ENCODE assay signal across 9 mouse cellular contexts in genomic region chr7:74006775-74007371, GRCm38 (mm10). TPM values are rescaled to one million over a fixed set of nuclear protein-coding genes. Genes with fewer than 3 reads are reported as not detected.
DNase-seq lines count a peak whose midpoint lies in the region; ATAC-seq lines count a peak whose summit lies in the region.
"Had no signal": no experiment of that assay in that cellular context is flagged by ENCODE, and none has a peak within 500 bp of the region (broad histone marks: within the 10 kb centered on the region; RNA-seq: fewer than 3 reads in every experiment).

No protein-coding gene starts in this region.

- no peak for DNase-seq in heart, postnatal 36 days
- peak; percentile 52 for DNase-seq in embryo, embryonic 10.5 days (ENCODE audit: low spot score)
- peak; percentile 64 for DNase-seq in hindbrain, embryonic 14.5 days (ENCODE audit: low spot score)
- DNase-seq in neural tube, embryonic 10.5 days (ENCODE audit: extremely low spot score, low spot score): peak; percentile 33
- DNase-seq in thymus, postnatal 36 days: no peak
- DNase-seq in layer of hippocampus, adult 11-12 months (ENCODE audit: low spot score): no peak
- DNase-seq in thymus, postnatal 10 days (ENCODE audit: low spot score in 2 of 2): no peak

- no peak overlapping the region for H3K9ac ChIP-seq in heart, embryonic 16.5 days (ENCODE audit: low read length)
- H3K9ac ChIP-seq in hindbrain, embryonic 14.5 days: peak overlapping the region; percentile 58
- H3K9ac ChIP-seq: embryonic facial prominence, embryonic 13.5 days had no signal

- ATAC-seq in heart, embryonic 16.5 days (replicated peaks; ENCODE audit: extremely low read depth, insufficient read depth, low FRiP score): peak; percentile 58
- ATAC-seq in hindbrain, embryonic 14.5 days (ENCODE audit: low FRiP score): peak; percentile 69

- no peak overlapping the region for H3K27ac ChIP-seq in heart, embryonic 16.5 days (ENCODE audit: low read length)
- peak overlapping the region; percentile 85 for H3K27ac ChIP-seq in hindbrain, embryonic 14.5 days
- H3K27ac ChIP-seq: embryonic facial prominence, embryonic 13.5 days had no signal

- H3K36me3 ChIP-seq in heart, embryonic 16.5 days (ENCODE audit: control insufficient read depth, insufficient read depth): no peaks in the 10 kb centered on the region
- no peaks in the 10 kb centered on the region for H3K36me3 ChIP-seq in hindbrain, embryonic 14.5 days (replicated peaks; ENCODE audit: control insufficient read depth, insufficient read depth)
- H3K36me3 ChIP-seq: embryonic facial prominence, embryonic 13.5 days had no signal

- H3K4me1 ChIP-seq in heart, embryonic 16.5 days (ENCODE audit: control insufficient read depth, insufficient read depth, low read length): peaks cover under 1% of the 10 kb centered on the region; the same call in 1 of the 2 replicates
- H3K4me1 ChIP-seq in hindbrain, embryonic 14.5 days (replicated peaks; ENCODE audit: control insufficient read depth, insufficient read depth, low read length): peaks cover 76% of the 10 kb centered on the region

- no peak overlapping the region for H3K4me2 ChIP-seq in heart, embryonic 16.5 days (ENCODE audit: low read depth, low read length)
- peak overlapping the region; percentile 43 for H3K4me2 ChIP-seq in hindbrain, embryonic 14.5 days (replicated peaks)
- H3K4me2 ChIP-seq: embryonic facial prominence, embryonic 13.5 days had no signal

- H3K9me3 ChIP-seq in heart, embryonic 16.5 days (replicated peaks; ENCODE audit: control insufficient read depth, low read length): no peaks in the 10 kb centered on the region
- H3K9me3 ChIP-seq in hindbrain, embryonic 14.5 days (ENCODE audit: control insufficient read depth, low read length): no peaks in the 10 kb centered on the region
- H3K9me3 ChIP-seq: embryonic facial prominence, embryonic 13.5 days had no signal

- intact Hi-C loops in heart, postnatal 36 days (cut with DNase I): no loop called here

- H3K4me3 ChIP-seq in heart, embryonic 16.5 days (ENCODE audit: low read length): no peak overlapping the region
- H3K4me3 ChIP-seq in hindbrain, embryonic 14.5 days (replicated peaks; ENCODE audit: low read length): 0 out of 2 replicates have a peak overlapping the region, but pooled peaks have one; percentile 5
- H3K4me3 ChIP-seq: embryonic facial prominence, embryonic 13.5 days had no signal

- WGBS in heart, embryonic 16.5 days: 9% methylated on average over 9 of the region's 9 CpGs
- WGBS in hindbrain, embryonic 14.5 days: 3% methylated on average over 9 of the region's 9 CpGs

- peaks cover 23% of the 10 kb centered on the region for H3K27me3 ChIP-seq in heart, embryonic 16.5 days (ENCODE audit: control insufficient read depth, insufficient read depth, low read length)
- H3K27me3 ChIP-seq in hindbrain, embryonic 14.5 days (ENCODE audit: control insufficient read depth, insufficient read depth, low read length): no peaks in the 10 kb centered on the region
- H3K27me3 ChIP-seq: embryonic facial prominence, embryonic 13.5 days had no signal

RNA-seq across cellular contexts. Expression of gene St8sia2, which starts 6.6 kb away (rescaled TPM):
- 1.2 and 1.3 TPM in 2 replicates for polyA plus RNA-seq in heart, embryonic 16.5 days (2015; fragmentation: Nextera tagmentation; extraction: Ambion mirVana)
- under 1 TPM; 0.19 TPM for total RNA-seq in heart, postnatal 36 days (2021)
- polyA plus RNA-seq in hindbrain, embryonic 14.5 days (2014; fragmentation: Nextera tagmentation; extraction: Ambion mirVana): 104 and 111 TPM in 2 replicates

Comparison
In these comparisons a context has a peak if more than half of its experiments do, and no peak if none do; other contexts are left out.
1. DNase-seq: peak in embryo, embryonic 10.5 days (single experiment), hindbrain, embryonic 14.5 days (single experiment) and neural tube, embryonic 10.5 days (single experiment); none in heart, postnatal 36 days (0 of 2), thymus, postnatal 36 days (0 of 2), layer of hippocampus, adult 11-12 months (single experiment) and thymus, postnatal 10 days (0 of 2).
2. RNA of gene St8sia2, which starts 6.6 kb away (polyA plus RNA-seq): 104 to 111 TPM in hindbrain, embryonic 14.5 days; 1.2 to 1.3 TPM in heart, embryonic 16.5 days; every median in the first group is over 10 times any median in the second.